Mouse (Mus musculus): ENCODE data around the gene Gm48552. TPM values are rescaled to one million over a fixed set of nuclear protein-coding genes. Genes with fewer than 3 reads are reported as not detected.

Gm48552 gene
- polyA plus RNA-seq, 1 experiment from 2014 or later = 0.77 TPM

- WGBS = 60% methylated on average over 16 of the region's 18 CpGs
- Histone ChIP-seq H3K36me3 (ENCODE audit: control insufficient read depth, insufficient read depth, low read length) (peaks cover 80% of the 10 kb centered on the region), H3K9me3 (ENCODE audit: control insufficient read depth, low read length) (no peaks in the 10 kb centered on the region), H3K9ac (ENCODE audit: low read depth, low read length) (no peak overlapping the region), H3K27me3 (replicated peaks; ENCODE audit: control insufficient read depth, insufficient read depth, low read length) (no peaks in the 10 kb centered on the region), H3K4me3 (ENCODE audit: low read depth, low read length) (no peak overlapping the region), H3K27ac (replicated peaks; ENCODE audit: low read depth, low read length) (no peak overlapping the region), H3K4me1 (ENCODE audit: control insufficient read depth, insufficient read depth, low read length) (peaks cover 51% of the 10 kb centered on the region), H3K4me2 (ENCODE audit: low read depth, low read length) (no peak overlapping the region)
- no peak for ATAC-seq (ENCODE audit: low read depth)
- no peak for DNase-seq (ENCODE audit: low spot score)
These were observed 15.9 kb downstream of the Gm48552 start for GRCm38 (mm10) chr10:81404720-81405119.

GRCm38 (mm10) chr10:81405588-81406201 is 16.9 kb downstream of the Gm48552 start:
- H3K4me3 ChIP-seq (ENCODE audit: low read depth, low read length) = no peak overlapping the region
- H3K4me2 ChIP-seq (ENCODE audit: low read depth, low read length) = no peak overlapping the region
- H3K4me1 ChIP-seq (ENCODE audit: control insufficient read depth, insufficient read depth, low read length) = peaks cover 52% of the 10 kb centered on the region
- H3K36me3 ChIP-seq (ENCODE audit: control insufficient read depth, insufficient read depth, low read length) = peaks cover 71% of the 10 kb centered on the region
- H3K27ac ChIP-seq (replicated peaks; ENCODE audit: low read depth, low read length) = no peak overlapping the region
- ATAC-seq (ENCODE audit: low read depth) (no peak), DNase-seq (ENCODE audit: low spot score) (no peak)
- 46% methylated on average over 13 of the region's 13 CpGs for WGBS
- H3K9ac ChIP-seq (ENCODE audit: low read depth, low read length) = no peak overlapping the region
- H3K9me3 ChIP-seq (ENCODE audit: control insufficient read depth, low read length) = no peaks in the 10 kb centered on the region
- no peaks in the 10 kb centered on the region for H3K27me3 ChIP-seq (replicated peaks; ENCODE audit: control insufficient read depth, insufficient read depth, low read length)

GRCm38 (mm10) chr10:81406504-81407440 is 18.0 kb downstream of the Gm48552 start:
- no peaks in the 10 kb centered on the region for H3K27me3 ChIP-seq (replicated peaks; ENCODE audit: control insufficient read depth, insufficient read depth, low read length)
- peak overlapping the region; percentile 41 for H3K4me2 ChIP-seq (ENCODE audit: low read depth, low read length)
- ATAC-seq (ENCODE audit: low read depth) (no peak), DNase-seq (ENCODE audit: low spot score) (no peak)
- no peak overlapping the region for H3K27ac ChIP-seq (replicated peaks; ENCODE audit: low read depth, low read length)
- peaks cover 51% of the 10 kb centered on the region for H3K4me1 ChIP-seq (ENCODE audit: control insufficient read depth, insufficient read depth, low read length)
- peak overlapping the region; percentile 9; the same call in 1 of the 2 replicates for H3K4me3 ChIP-seq (ENCODE audit: low read depth, low read length)
- no peaks in the 10 kb centered on the region for H3K9me3 ChIP-seq (ENCODE audit: control insufficient read depth, low read length)
- H3K36me3 ChIP-seq (ENCODE audit: control insufficient read depth, insufficient read depth, low read length) = peaks cover 64% of the 10 kb centered on the region
- H3K9ac ChIP-seq (ENCODE audit: low read depth, low read length) = peak overlapping the region; percentile 41; the same call in 1 of the 2 replicates
- 29% methylated on average over 17 of the region's 24 CpGs for WGBS

- H3K36me3 ChIP-seq (ENCODE audit: control insufficient read depth, insufficient read depth, low read length) = peaks cover 67% of the 10 kb centered on the region
- 23% methylated on average over 31 of the region's 31 CpGs for WGBS
These were observed 19.0 kb downstream of the Gm48552 start for GRCm38 (mm10) chr10:81407539-81408423.

GRCm38 (mm10) chr10:81408424-81408729 is 19.6 kb downstream of the Gm48552 start:
- Histone ChIP-seq H3K9me3 (ENCODE audit: control insufficient read depth, low read length) (no peaks in the 10 kb centered on the region), H3K4me2 (ENCODE audit: low read depth, low read length) (no peak overlapping the region), H3K4me3 (ENCODE audit: low read depth, low read length) (no peak overlapping the region), H3K27ac (replicated peaks; ENCODE audit: low read depth, low read length) (no peak overlapping the region), H3K36me3 (ENCODE audit: control insufficient read depth, insufficient read depth, low read length) (peaks cover 67% of the 10 kb centered on the region), H3K9ac (ENCODE audit: low read depth, low read length) (no peak overlapping the region), H3K27me3 (replicated peaks; ENCODE audit: control insufficient read depth, insufficient read depth, low read length) (no peaks in the 10 kb centered on the region), H3K4me1 (ENCODE audit: control insufficient read depth, insufficient read depth, low read length) (peaks cover 48% of the 10 kb centered on the region)
- 61% methylated on average over 13 of the region's 13 CpGs for WGBS
- DNase-seq (ENCODE audit: low spot score) (no peak), ATAC-seq (ENCODE audit: low read depth) (no peak)

More at GRCm38 (mm10) chr10:81407539-81408423, 19.0 kb downstream of the Gm48552 start:
- Histone ChIP-seq H3K4me2 (ENCODE audit: low read depth, low read length) (peak overlapping the region; percentile 41), H3K27ac (replicated peaks; ENCODE audit: low read depth, low read length) (peak overlapping the region; percentile 46; the same call in 1 of the 2 replicates), H3K9ac (ENCODE audit: low read depth, low read length) (peak overlapping the region; percentile 41; the same call in 1 of the 2 replicates), H3K27me3 (replicated peaks; ENCODE audit: control insufficient read depth, insufficient read depth, low read length) (no peaks in the 10 kb centered on the region), H3K4me1 (ENCODE audit: control insufficient read depth, insufficient read depth, low read length) (peaks cover 50% of the 10 kb centered on the region), H3K9me3 (ENCODE audit: control insufficient read depth, low read length) (no peaks in the 10 kb centered on the region), H3K4me3 (ENCODE audit: low read depth, low read length) (peak overlapping the region; percentile 9; the same call in 1 of the 2 replicates)
- peak; percentile 15; the same call in 1 of the 2 replicates for ATAC-seq (ENCODE audit: low read depth)
- DNase-seq (ENCODE audit: low spot score) = peak; percentile 93

GRCm38 (mm10) chr10:81408871-81409291 is 20.1 kb downstream of the Gm48552 start:
- no peak overlapping the region for H3K27ac ChIP-seq (replicated peaks; ENCODE audit: low read depth, low read length)
- no peaks in the 10 kb centered on the region for H3K27me3 ChIP-seq (replicated peaks; ENCODE audit: control insufficient read depth, insufficient read depth, low read length)
- H3K4me1 ChIP-seq (ENCODE audit: control insufficient read depth, insufficient read depth, low read length) = peaks cover 51% of the 10 kb centered on the region
- H3K9ac ChIP-seq (ENCODE audit: low read depth, low read length) = no peak overlapping the region
- H3K4me3 ChIP-seq (ENCODE audit: low read depth, low read length) = no peak overlapping the region
- peaks cover 63% of the 10 kb centered on the region for H3K36me3 ChIP-seq (ENCODE audit: control insufficient read depth, insufficient read depth, low read length)
- WGBS = 23% methylated on average over 6 of the region's 9 CpGs
- H3K9me3 ChIP-seq (ENCODE audit: control insufficient read depth, low read length) = no peaks in the 10 kb centered on the region
- no peak overlapping the region for H3K4me2 ChIP-seq (ENCODE audit: low read depth, low read length)
- ATAC-seq (ENCODE audit: low read depth) = peak; percentile 23; the same call in 1 of the 2 replicates
- DNase-seq (ENCODE audit: low spot score) = peak; percentile 77

- 21% methylated on average over 6 of the region's 8 CpGs for WGBS
- Histone ChIP-seq H3K4me2 (ENCODE audit: low read depth, low read length) (no peak overlapping the region), H3K4me3 (ENCODE audit: low read depth, low read length) (no peak overlapping the region)
These were observed 20.5 kb downstream of the Gm48552 start for GRCm38 (mm10) chr10:81409330-81409729.

GRCm38 (mm10) chr10:81410350-81410749 is 21.5 kb downstream of the Gm48552 start:
- Histone ChIP-seq H3K4me2 (ENCODE audit: low read depth, low read length) (no peak overlapping the region), H3K4me3 (ENCODE audit: low read depth, low read length) (no peak overlapping the region), H3K9ac (ENCODE audit: low read depth, low read length) (no peak overlapping the region), H3K4me1 (ENCODE audit: control insufficient read depth, insufficient read depth, low read length) (peaks cover 64% of the 10 kb centered on the region), H3K9me3 (ENCODE audit: control insufficient read depth, low read length) (no peaks in the 10 kb centered on the region), H3K36me3 (ENCODE audit: control insufficient read depth, insufficient read depth, low read length) (peaks cover 49% of the 10 kb centered on the region), H3K27ac (replicated peaks; ENCODE audit: low read depth, low read length) (peak overlapping the region; percentile 40; the same call in 1 of the 2 replicates), H3K27me3 (replicated peaks; ENCODE audit: control insufficient read depth, insufficient read depth, low read length) (no peaks in the 10 kb centered on the region)
- WGBS = 56% methylated on average over 4 of the region's 4 CpGs
- DNase-seq (ENCODE audit: low spot score) = no peak
- no peak for ATAC-seq (ENCODE audit: low read depth)

More at GRCm38 (mm10) chr10:81409330-81409729, 20.5 kb downstream of the Gm48552 start:
- no peak for ATAC-seq (ENCODE audit: low read depth)
- no peak for DNase-seq (ENCODE audit: low spot score)
- Histone ChIP-seq H3K27ac (replicated peaks; ENCODE audit: low read depth, low read length) (0 out of 2 replicates have a peak overlapping the region, but pooled peaks have one; percentile 40), H3K9ac (ENCODE audit: low read depth, low read length) (no peak overlapping the region), H3K4me1 (ENCODE audit: control insufficient read depth, insufficient read depth, low read length) (peaks cover 56% of the 10 kb centered on the region), H3K36me3 (ENCODE audit: control insufficient read depth, insufficient read depth, low read length) (peaks cover 58% of the 10 kb centered on the region), H3K9me3 (ENCODE audit: control insufficient read depth, low read length) (no peaks in the 10 kb centered on the region), H3K27me3 (replicated peaks; ENCODE audit: control insufficient read depth, insufficient read depth, low read length) (no peaks in the 10 kb centered on the region)
